In the genomic region with DNA sequence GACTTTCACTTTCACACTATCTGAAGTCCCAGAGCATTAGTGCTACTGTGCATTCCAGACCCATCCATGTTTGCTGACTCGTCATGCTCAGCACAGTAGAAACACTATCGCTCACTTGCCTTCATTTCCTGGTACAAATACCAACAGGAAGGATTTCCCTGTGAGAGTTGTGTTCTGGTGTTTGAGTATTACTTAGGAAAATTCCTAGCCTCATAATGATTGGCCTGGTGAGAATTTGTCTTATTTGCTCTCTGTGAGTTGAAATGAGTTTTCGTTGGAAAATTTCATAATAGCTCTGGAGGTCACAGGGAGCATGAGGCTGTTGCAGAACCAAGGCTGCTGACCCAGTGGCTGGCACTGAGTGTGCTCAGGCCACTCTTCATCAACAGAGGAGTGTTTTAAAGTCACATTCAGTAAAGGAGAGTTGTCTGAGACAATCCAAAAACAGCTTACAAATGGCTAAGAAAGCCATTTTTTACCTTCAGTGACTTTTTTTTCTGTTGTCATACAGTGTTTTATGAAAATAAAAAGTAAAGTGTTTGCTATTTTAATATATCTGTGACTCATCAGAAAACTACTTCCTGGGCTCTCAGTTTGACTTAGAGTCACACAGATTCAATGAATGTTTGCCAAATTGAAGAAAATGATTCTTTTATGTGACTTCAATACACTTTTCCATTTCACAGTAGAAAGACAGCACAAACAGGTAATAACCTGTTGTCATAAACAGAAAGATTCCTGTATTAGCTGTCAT, we compare ENCODE assay signal across 11 mouse cellular contexts.
A peak's percentile ranks its signal among the peaks of the same experiment; 100 is the strongest.
DNase-seq lines count a peak whose midpoint lies in the region; ATAC-seq lines count a peak whose summit lies in the region.
"Had no signal": no experiment of that assay in that cellular context is flagged by ENCODE, and none has a peak within 500 bp of the region (broad histone marks: within the 10 kb centered on the region; RNA-seq: fewer than 3 reads in every experiment).

No protein-coding gene starts in this region.

- no peak overlapping the region for H3K4me2 ChIP-seq in forebrain, embryonic 13.5 days
- H3K4me2 ChIP-seq: lung, embryonic 14.5 days; stomach, embryonic 15.5 days had no signal

- no peak overlapping the region for H3K4me3 ChIP-seq in forebrain, embryonic 13.5 days
- H3K4me3 ChIP-seq: erythroblast, embryonic 14.5 days; stomach, embryonic 15.5 days had no signal

- peak; percentile 17 for DNase-seq in kidney, adult 9 months
- DNase-seq in kidney, adult 11 months, result no peak
- peak; percentile 62 for DNase-seq in adrenal gland, postnatal 14 days
- peak; percentile 77 for DNase-seq in lung, postnatal 25 days (ENCODE audit: low spot score)
- no peak for DNase-seq in right cerebral cortex, adult 18-20 months
- DNase-seq: lung, embryonic 14.5 days had no signal

- H3K27ac ChIP-seq in forebrain, embryonic 13.5 days, result no peak overlapping the region
- H3K27ac ChIP-seq: stomach, embryonic 15.5 days had no signal

- WGBS in forebrain, embryonic 13.5 days, result 83% methylated on average over 3 of the region's 3 CpGs

- H3K27me3 ChIP-seq in forebrain, embryonic 13.5 days, result no peaks in the 10 kb centered on the region
- H3K27me3 ChIP-seq: stomach, embryonic 15.5 days had no signal

- H3K9ac ChIP-seq in forebrain, embryonic 13.5 days, result no peak overlapping the region
- H3K9ac ChIP-seq: lung, embryonic 14.5 days; stomach, embryonic 15.5 days had no signal

- no peaks in the 10 kb centered on the region for H3K36me3 ChIP-seq in forebrain, embryonic 13.5 days (ENCODE audit: poor library complexity, severe bottlenecking)
- H3K36me3 ChIP-seq: stomach, embryonic 15.5 days had no signal

- H3K9me3 ChIP-seq in forebrain, embryonic 13.5 days (replicated peaks), result no peaks in the 10 kb centered on the region
- H3K9me3 ChIP-seq: stomach, embryonic 15.5 days had no signal

- H3K4me1 ChIP-seq in forebrain, embryonic 13.5 days, result no peaks in the 10 kb centered on the region
- H3K4me1 ChIP-seq: stomach, embryonic 15.5 days had no signal

- peak; percentile 32 for ATAC-seq in CD4-positive, CD25-positive, alpha-beta regulatory T cell, adult 4 months
- no peak for ATAC-seq in forebrain, embryonic 13.5 days
- ATAC-seq: intestine, embryonic 16.5 days had no signal

Comparison
In these comparisons a context has a peak if more than half of its experiments do, and no peak if none do; other contexts are left out.
1. DNase-seq: peak in kidney, adult 9 months (single experiment), adrenal gland, postnatal 14 days (single experiment) and lung, postnatal 25 days (single experiment); none in kidney, adult 11 months (single experiment) and right cerebral cortex, adult 18-20 months (single experiment).